Mouse (Mus musculus): ENCODE measurements around the gene Pou2f2. TPM values are rescaled to one million over a fixed set of nuclear protein-coding genes. Genes with fewer than 3 reads are reported as not detected.

Pou2f2 gene
- polyA plus RNA-seq, 1 experiment: 141 TPM

DNA sequence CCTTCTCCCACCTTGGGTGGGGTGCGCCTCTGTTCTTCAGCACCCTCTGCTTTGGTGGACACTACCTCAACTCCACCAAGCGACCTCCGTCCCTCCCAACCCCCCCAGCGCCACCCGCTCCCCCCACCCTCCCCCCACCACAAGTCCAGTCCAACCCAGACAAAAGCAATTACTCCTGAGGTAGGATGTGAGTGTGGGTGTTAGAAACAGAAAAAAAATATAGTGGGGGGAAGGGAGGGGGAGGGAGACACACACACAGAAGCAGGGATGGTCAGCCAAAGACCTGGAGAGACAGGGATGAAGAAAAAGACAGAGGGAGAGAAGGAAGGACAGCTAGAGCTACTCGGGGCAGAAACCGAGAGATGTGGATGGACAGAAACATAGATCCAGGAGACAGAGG is 25.7 kb downstream of the Pou2f2 start:
- H3K36me3 ChIP-seq (replicated peaks; ENCODE audit: low read length): peaks cover 44% of the 10 kb centered on the region
- peaks cover 43% of the 10 kb centered on the region for H3K27me3 ChIP-seq (replicated peaks)
- peaks cover 6% of the 10 kb centered on the region; the same call in 1 of the 2 replicates for H3K9me3 ChIP-seq
- TF ChIP-seq FLI1 (IDR thresholded peaks at IDR 0.05; ENCODE audit: low read length) (no peak), GATA1 (IDR thresholded peaks at IDR 0.05; ENCODE audit: borderline replicate concordance, low read length) (no peak)
- H3K4me1 ChIP-seq: peaks cover 90% of the 10 kb centered on the region
- H3K4me3 ChIP-seq (replicated peaks): no peak overlapping the region

DNA sequence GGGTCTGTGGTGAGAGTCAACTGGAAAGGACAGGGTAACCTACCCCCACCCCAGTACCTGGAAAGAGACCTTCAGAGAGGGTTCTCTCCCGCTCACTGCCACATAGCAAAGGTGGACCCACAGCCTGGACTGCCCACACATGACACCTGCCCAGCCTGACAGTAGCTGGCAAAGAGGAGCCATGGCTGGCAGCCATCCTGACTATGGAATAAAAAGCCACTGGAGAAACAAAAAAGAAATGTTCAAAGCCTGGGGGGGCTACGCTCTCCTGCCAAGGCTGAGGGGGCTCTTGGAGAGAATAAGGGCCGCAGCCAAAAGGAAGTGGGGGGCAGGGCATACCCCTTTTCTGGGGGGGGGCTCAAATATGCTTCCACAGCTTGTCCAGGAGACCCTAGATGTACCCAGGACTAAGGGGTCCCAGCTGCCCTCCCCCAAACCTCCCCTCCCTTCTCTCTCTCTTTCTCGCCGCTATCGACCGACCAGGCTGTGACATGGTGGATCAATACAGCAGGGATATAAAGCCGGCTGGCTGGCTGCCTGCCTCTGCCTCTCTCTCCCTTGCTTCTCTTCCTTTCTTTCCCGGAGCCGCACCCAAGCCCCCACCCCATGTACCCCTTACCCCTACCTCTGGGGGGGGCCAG is 27.5 kb downstream of the Pou2f2 start:
- no peak for TF ChIP-seq GATA1 (IDR thresholded peaks at IDR 0.05; ENCODE audit: borderline replicate concordance, low read length)
- TF ChIP-seq FLI1 (IDR thresholded peaks at IDR 0.05; ENCODE audit: low read length): no peak
- Histone ChIP-seq H3K4me1 (peaks cover 90% of the 10 kb centered on the region), H3K36me3 (replicated peaks; ENCODE audit: low read length) (peaks cover 48% of the 10 kb centered on the region), H3K9me3 (no peaks in the 10 kb centered on the region), H3K27me3 (replicated peaks) (peaks cover 52% of the 10 kb centered on the region), H3K4me3 (replicated peaks) (no peak overlapping the region)

DNA sequence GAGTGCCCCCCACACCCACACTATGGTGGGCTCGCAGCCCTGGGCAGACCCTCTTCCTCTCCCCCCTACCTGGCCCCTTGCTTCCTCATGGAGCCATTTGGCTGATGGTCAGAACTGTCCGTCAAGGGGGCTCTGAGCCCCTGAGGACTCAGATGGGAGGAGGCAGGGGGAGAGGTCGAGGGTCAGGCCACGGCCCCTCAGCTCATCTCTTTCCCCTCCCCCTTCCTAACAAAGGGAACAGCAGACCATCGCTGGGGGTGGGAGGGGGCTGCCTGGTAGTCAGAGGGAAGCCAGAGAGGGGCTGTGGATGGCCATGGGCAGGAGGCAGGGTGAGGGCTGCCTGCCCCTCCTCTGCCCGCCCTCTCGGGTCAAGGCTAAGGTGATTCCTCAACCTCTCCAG is 28.5 kb downstream of the Pou2f2 start:
- Histone ChIP-seq H3K36me3 (replicated peaks; ENCODE audit: low read length) (peaks cover 50% of the 10 kb centered on the region), H3K27me3 (replicated peaks) (peaks cover 52% of the 10 kb centered on the region), H3K4me3 (replicated peaks) (no peak overlapping the region), H3K4me1 (peaks cover 87% of the 10 kb centered on the region), H3K9me3 (no peaks in the 10 kb centered on the region)
- TF ChIP-seq GATA1 (IDR thresholded peaks at IDR 0.05; ENCODE audit: borderline replicate concordance, low read length) (no peak), FLI1 (IDR thresholded peaks at IDR 0.05; ENCODE audit: low read length) (no peak)

DNA sequence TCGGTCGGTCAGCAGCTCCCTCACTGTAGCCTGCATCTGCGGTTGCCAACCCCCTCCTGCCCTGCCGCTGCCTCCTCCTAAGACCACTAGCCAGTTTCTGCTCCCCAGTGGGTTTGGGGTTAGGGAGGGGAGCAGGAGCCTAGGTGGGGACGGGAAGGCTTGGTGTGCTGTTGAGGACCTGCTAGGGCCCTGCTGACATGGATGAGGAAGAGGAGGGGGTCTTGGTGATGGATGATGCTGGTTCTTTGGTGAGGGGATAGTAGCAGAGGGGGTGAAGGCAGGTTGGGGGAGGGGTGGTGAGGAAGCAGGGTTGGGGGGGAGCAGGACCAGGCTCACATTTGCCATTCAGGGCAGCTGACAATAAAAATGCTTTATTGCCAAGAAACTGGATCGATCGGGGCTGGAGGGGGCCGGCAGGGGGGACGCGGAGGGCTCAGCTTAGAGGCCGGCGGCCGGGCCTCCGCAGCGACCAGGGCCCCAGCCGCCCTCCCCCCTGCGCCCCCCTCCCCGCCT is 29.3 kb downstream of the Pou2f2 start:
- no peaks in the 10 kb centered on the region for H3K9me3 ChIP-seq
- H3K36me3 ChIP-seq (replicated peaks; ENCODE audit: low read length): peaks cover 51% of the 10 kb centered on the region
- TF ChIP-seq FLI1 (IDR thresholded peaks at IDR 0.05; ENCODE audit: low read length) (no peak), GATA1 (IDR thresholded peaks at IDR 0.05; ENCODE audit: borderline replicate concordance, low read length) (no peak)
- peaks cover 84% of the 10 kb centered on the region for H3K4me1 ChIP-seq
- H3K4me3 ChIP-seq (replicated peaks): no peak overlapping the region
- H3K27me3 ChIP-seq (replicated peaks): peaks cover 53% of the 10 kb centered on the region

DNA sequence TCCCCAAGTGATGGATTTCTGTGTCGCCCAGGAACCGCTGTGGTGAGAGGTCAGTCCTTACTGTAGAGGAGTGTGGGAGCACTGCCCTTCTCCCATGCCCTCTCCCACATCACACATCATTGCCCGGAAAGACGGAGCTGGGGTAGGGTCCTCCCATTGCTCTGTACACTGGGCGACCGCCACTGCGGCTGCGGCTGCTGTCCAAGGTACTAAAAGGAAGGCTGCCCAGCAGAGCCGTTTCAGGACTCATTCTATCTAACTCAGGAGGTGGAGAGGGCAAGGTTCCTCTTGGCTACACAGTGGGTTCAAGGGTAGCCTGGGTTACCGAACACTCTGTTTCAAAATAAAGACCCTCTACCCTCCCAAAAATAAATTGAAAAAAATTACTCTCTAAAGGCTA is 33.6 kb downstream of the Pou2f2 start:
- Histone ChIP-seq H3K36me3 (replicated peaks; ENCODE audit: low read length) (peaks cover 57% of the 10 kb centered on the region), H3K27me3 (replicated peaks) (peaks cover 35% of the 10 kb centered on the region), H3K9me3 (no peaks in the 10 kb centered on the region), H3K4me3 (replicated peaks) (no peak overlapping the region), H3K4me1 (peaks cover 53% of the 10 kb centered on the region)
- TF ChIP-seq FLI1 (IDR thresholded peaks at IDR 0.05; ENCODE audit: low read length): no peak
- no peak for TF ChIP-seq GATA1 (IDR thresholded peaks at IDR 0.05; ENCODE audit: borderline replicate concordance, low read length)

DNA sequence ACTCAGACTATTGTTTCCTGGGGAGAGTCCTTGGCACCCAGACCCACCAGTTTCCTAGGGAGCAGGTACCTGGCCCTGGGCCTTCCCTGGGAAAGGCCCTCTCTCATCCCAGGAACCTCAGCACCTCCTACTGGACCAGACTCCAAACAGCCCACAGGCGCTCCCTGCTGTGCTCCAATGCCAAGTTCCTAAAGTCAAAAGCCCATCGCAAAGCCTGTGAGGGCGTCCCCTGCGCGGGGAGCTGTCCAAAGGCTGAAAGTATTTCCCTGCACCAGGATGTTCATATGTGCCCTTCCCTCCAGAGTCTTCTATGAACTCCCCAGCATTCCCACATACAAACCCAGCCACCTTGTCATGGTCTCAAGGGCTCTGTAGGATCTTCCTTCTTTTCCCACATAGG is 37.8 kb downstream of the Pou2f2 start:
- H3K36me3 ChIP-seq (replicated peaks; ENCODE audit: low read length): peaks cover 50% of the 10 kb centered on the region
- H3K4me3 ChIP-seq (replicated peaks): no peak overlapping the region
- TF ChIP-seq FLI1 (IDR thresholded peaks at IDR 0.05; ENCODE audit: low read length): no peak
- no peak for TF ChIP-seq GATA1 (IDR thresholded peaks at IDR 0.05; ENCODE audit: borderline replicate concordance, low read length)
- no peaks in the 10 kb centered on the region for H3K9me3 ChIP-seq
- H3K27me3 ChIP-seq (replicated peaks): peaks cover 29% of the 10 kb centered on the region
- peaks cover 36% of the 10 kb centered on the region for H3K4me1 ChIP-seq

DNA sequence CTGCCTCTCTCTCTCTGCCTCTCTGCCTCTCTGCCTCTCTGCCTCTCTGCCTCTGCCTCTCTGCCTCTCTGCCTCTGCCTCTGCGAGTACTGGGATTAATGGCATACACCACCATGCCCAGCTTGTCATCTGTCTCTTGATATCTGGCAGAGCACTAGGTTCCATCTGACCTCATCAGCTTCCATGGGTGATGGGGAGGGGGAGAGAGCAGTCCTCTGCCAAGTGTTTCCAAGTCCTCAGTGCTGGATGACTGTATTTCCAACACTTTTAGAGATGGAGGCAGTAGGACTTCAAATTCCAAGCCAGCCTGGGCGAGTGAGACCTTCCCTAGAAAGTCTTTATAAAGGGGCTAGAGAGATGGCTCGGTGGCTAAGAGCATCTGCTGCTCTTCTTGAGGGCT is 42.0 kb downstream of the Pou2f2 start:
- Histone ChIP-seq H3K27me3 (replicated peaks) (peaks cover 48% of the 10 kb centered on the region), H3K9me3 (peaks cover 13% of the 10 kb centered on the region)

DNA sequence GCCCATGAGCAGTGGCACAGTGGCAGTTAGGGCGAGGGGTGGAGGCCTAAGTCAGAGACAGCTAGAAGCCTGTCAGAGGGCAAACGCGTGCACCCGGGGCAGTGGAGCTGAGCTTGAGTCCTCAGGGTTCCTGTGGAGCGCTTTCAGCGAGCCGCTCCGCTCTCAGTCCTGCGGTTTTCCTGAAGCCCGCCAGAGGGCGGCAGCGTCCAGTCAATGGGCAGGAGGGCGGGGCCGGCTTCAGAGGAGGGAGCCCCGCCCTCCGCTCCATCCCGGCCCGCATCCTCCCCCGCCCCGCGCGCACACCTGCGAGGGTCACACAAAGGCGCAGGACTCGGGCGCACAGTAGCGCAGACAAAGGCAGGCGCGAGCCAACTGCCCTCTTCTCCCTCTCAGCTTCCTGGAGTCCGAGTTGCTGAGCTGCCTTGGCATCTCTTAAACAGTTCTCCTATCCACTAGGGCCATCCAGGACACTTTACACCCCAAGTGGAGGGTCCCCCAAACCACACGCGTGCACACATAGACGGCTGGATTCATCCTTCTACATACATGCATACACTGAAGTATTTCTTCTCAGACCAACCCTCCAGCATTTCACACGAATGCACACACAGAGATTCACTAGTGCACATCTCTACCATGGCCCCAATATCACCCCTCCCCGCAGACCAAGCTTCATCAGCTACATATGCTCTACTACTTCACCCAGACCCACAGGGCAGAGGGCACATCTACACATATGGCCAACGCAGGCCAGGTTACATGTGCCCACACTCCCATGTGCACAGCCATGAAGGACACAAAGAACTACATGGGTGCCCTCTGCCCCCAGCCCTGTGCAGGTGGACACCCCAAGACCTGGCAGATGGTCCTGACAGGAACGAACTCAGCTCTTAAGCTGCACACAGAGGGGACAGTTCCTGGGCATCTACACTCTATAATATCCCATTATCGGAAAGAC is 46.2 kb downstream of the Pou2f2 start:
- H3K9me3 ChIP-seq: peaks cover 13% of the 10 kb centered on the region
- peak overlapping the region; percentile 89 for H3K4me3 ChIP-seq (replicated peaks)
- H3K4me1 ChIP-seq: peaks cover 64% of the 10 kb centered on the region
- TF ChIP-seq FLI1 (IDR thresholded peaks at IDR 0.05; ENCODE audit: low read length) (no peak), GATA1 (IDR thresholded peaks at IDR 0.05; ENCODE audit: borderline replicate concordance, low read length) (no peak)
- H3K36me3 ChIP-seq (replicated peaks; ENCODE audit: low read length): peaks cover 51% of the 10 kb centered on the region
- H3K27me3 ChIP-seq (replicated peaks): peaks cover 48% of the 10 kb centered on the region

More for the DNA sequence above, 42.0 kb downstream of the Pou2f2 start:
- no peak for TF ChIP-seq GATA1 (IDR thresholded peaks at IDR 0.05; ENCODE audit: borderline replicate concordance, low read length)
- no peak for TF ChIP-seq FLI1 (IDR thresholded peaks at IDR 0.05; ENCODE audit: low read length)
- H3K4me3 ChIP-seq (replicated peaks): no peak overlapping the region
- peaks cover 42% of the 10 kb centered on the region for H3K4me1 ChIP-seq
- peaks cover 62% of the 10 kb centered on the region for H3K36me3 ChIP-seq (replicated peaks; ENCODE audit: low read length)

DNA sequence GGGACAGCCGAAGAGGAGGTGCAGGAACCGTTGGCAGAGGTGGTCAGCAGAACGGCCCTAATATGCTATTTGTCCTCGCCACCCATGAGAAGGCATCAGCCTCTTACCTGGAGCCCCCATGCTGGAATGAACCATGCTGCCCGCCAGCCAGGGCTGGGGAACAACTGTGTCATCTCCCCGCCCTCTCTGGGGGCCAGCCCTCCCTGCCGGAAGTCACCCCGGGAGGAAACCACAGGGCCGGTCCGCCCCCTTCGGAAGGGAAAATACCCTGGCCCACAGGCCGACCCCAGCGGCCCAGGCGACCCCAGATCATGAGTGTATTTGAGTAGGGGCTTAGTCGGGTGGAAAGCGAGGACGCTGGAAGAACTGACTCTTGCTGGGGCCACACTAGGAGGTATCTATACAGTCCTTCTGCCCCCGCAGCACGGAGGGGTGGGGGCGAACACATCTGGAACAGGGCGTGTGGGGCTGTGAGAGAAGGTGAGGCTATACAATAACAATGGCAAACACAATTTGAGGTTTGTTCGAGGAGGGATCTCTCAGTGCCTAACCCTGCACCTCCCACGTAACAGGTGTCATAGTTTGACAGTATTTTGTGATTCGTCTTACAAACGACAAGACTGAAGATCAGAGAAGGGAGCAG is 47.1 kb downstream of the Pou2f2 start:
- no peak for TF ChIP-seq FLI1 (IDR thresholded peaks at IDR 0.05; ENCODE audit: low read length)
- no peak for TF ChIP-seq GATA1 (IDR thresholded peaks at IDR 0.05; ENCODE audit: borderline replicate concordance, low read length)
- peaks cover 66% of the 10 kb centered on the region for H3K4me1 ChIP-seq
- H3K36me3 ChIP-seq (replicated peaks; ENCODE audit: low read length): peaks cover 50% of the 10 kb centered on the region
- peaks cover 13% of the 10 kb centered on the region for H3K9me3 ChIP-seq
- H3K27me3 ChIP-seq (replicated peaks): peaks cover 43% of the 10 kb centered on the region
- H3K4me3 ChIP-seq (replicated peaks): peak overlapping the region; percentile 89
